Mouse (Mus musculus) embryonic fibroblast, embryonic 13.5 days (primary cell): ENCODE measurements at regions not wholly inside any gene's neighbourhood (a gene's known extent, or its start where the extent isn't known, plus 50 kb on each side); places are given as distances from the start of the nearest gene placed in this dataset.

ENCODE experiments used
- H3K27ac ChIP-seq: 2 replicates; pipeline ENCODE4 v1.5.1; 2012; ENCODE audit warnings: low read length, control low read depth, inconsistent platforms; ENCODE audit not compliant: insufficient read depth
- H3K4me1 ChIP-seq: 2 replicates; pipeline ENCODE4 v1.6.1; 2011; ENCODE audit warnings: low read length; ENCODE audit not compliant: control insufficient read depth, insufficient read depth
- H3K4me3 ChIP-seq: 2 replicates; pipeline ENCODE4 v1.5.1; 2011; ENCODE audit warnings: mild to moderate bottlenecking, control low read depth, low read length; ENCODE audit not compliant: insufficient read depth
- CTCF ChIP-seq: IDR thresholded peaks from 2 replicates; pipeline ENCODE4 v1.5.1; 2011; ENCODE audit warnings: mild to moderate bottlenecking, control low read depth, low read length, moderate library complexity, borderline replicate concordance; ENCODE audit not compliant: insufficient read depth
- POLR2A ChIP-seq: IDR thresholded peaks from 2 replicates; pipeline ENCODE4 v1.6.1; 2011; ENCODE audit warnings: low read depth, mild to moderate bottlenecking, control low read depth, low read length, moderate library complexity

DNA sequence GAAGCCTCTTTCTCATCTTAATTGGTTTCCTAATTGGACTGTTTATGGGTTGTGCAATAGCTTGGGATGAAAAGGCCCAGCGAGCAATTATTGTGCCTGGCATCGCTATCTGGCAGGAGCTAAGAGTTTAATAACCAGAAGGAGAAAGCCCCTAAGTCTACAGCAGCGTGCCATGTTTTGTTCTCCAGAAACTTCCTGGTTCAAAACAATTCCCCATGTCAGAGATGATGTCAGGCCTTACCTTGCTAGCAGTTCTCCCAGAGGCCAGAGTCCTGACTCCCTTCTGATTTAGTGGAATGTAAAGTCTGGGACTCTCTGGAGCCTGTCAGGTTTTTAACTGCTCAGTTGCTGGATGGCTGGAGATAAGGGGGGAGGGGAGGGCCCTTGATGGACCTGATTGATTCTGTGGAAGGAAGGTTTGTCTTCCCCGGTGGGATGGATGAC lies 190.1 kb upstream of the Irx5 start:
- TF ChIP-seq POLR2A, result no peak
- TF ChIP-seq CTCF, result no peak
- Histone ChIP-seq H3K4me1 (no peaks in the 10 kb centered on the region), H3K4me3 (no peak overlapping the region), H3K27ac (no peak overlapping the region)

- H3K4me3 ChIP-seq, result no peak overlapping the region
- TF ChIP-seq CTCF, result no peak
- TF ChIP-seq POLR2A, result no peak
- no peak overlapping the region for H3K27ac ChIP-seq
- no peaks in the 10 kb centered on the region for H3K4me1 ChIP-seq
Measured at GRCm38 (mm10) chr8:92165306-92165705, 192.1 kb upstream of the Irx5 start.

DNA sequence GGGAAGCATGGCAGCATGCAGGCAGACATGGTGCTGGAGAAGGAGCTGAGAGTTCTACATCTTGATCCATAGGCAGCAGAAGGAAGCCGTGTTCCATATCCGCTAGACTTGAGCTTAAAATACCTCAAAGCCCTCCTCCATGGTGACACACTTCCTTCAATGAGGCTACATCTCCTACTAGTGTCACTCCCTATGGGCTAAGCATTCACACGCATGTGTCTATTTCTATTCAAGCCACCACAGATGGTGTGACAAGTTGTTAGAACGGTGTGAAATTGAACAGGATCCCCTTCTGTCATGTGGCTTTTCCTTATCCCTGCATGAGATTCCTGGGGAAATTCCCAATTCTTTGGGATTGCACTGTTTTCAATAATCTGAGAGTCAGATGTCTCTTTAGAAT lies 192.9 kb upstream of the Irx5 start:
- no peaks in the 10 kb centered on the region for H3K4me1 ChIP-seq
- H3K27ac ChIP-seq, result no peak overlapping the region
- TF ChIP-seq CTCF (no peak), POLR2A (no peak)
- H3K4me3 ChIP-seq, result no peak overlapping the region

DNA sequence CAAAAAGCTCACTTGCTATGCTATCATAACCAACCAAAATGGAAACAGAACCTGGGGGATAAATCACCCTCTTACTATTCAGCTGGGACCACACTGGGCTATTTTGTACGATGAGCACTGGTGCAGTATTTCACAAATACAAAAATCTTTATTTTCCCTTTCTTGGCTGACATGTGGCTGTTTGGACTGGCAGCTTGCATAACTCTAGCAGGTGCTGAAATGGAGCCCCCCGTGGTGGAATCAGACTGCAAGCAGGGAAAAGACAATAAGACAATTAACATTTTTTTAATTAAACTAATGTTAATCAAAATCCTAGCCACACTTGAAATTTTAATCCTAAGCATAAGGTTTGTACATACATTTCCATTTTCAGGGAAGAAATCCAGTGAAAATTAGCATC lies 196.4 kb upstream of the Irx5 start:
- no peaks in the 10 kb centered on the region for H3K4me1 ChIP-seq
- H3K27ac ChIP-seq, result no peak overlapping the region
- no peak for TF ChIP-seq CTCF
- TF ChIP-seq POLR2A, result no peak
- no peak overlapping the region for H3K4me3 ChIP-seq

- no peak overlapping the region for H3K4me3 ChIP-seq
- H3K4me1 ChIP-seq, result no peaks in the 10 kb centered on the region
- H3K27ac ChIP-seq, result no peak overlapping the region
- TF ChIP-seq POLR2A, result no peak
- TF ChIP-seq CTCF, result no peak
Measured at GRCm38 (mm10) chr8:92158219-92158618, 199.2 kb upstream of the Irx5 start.

- Histone ChIP-seq H3K4me3 (no peak overlapping the region), H3K27ac (no peak overlapping the region), H3K4me1 (no peaks in the 10 kb centered on the region)
- TF ChIP-seq POLR2A, result no peak
- TF ChIP-seq CTCF, result no peak
Measured at GRCm38 (mm10) chr8:92152478-92152877, 204.9 kb upstream of the Irx5 start.

DNA sequence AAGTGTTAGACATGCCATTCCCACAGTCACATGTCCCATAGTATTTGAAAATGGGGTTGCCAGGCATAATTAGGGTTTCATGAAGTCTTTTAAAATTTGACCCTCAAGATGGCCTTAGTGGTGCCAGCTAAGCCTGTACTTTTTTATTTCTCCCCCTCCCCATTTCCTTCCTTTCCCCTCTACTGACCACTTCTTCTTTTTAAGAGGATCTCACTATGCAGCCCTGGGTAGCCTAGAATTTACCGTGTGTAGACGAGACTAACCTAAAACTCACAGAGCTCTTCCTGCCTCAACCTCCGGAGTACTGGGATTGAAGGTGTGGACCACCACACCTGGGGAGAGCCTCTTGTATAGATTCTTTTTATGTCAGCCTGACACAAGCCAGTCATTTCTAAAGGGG lies 209.8 kb upstream of the Irx5 start:
- H3K4me1 ChIP-seq, result no peaks in the 10 kb centered on the region
- TF ChIP-seq CTCF (no peak), POLR2A (no peak)

GRCm38 (mm10) chr8:92137091-92137882 lies 220.1 kb upstream of the Irx5 start:
- Histone ChIP-seq H3K27ac (no peak overlapping the region), H3K4me1 (0 out of 2 replicates have a peak, but pooled peaks cover 2% of the 10 kb centered on the region), H3K4me3 (no peak overlapping the region)
- no peak for TF ChIP-seq POLR2A
- no peak for TF ChIP-seq CTCF

More for the DNA sequence above, 209.8 kb upstream of the Irx5 start:
- Histone ChIP-seq H3K27ac (no peak overlapping the region), H3K4me3 (no peak overlapping the region)

GRCm38 (mm10) chr8:92136413-92136812 lies 221.0 kb upstream of the Irx5 start:
- TF ChIP-seq CTCF, result no peak
- no peak for TF ChIP-seq POLR2A
- no peak overlapping the region for H3K27ac ChIP-seq
- no peak overlapping the region for H3K4me3 ChIP-seq
- H3K4me1 ChIP-seq, result 0 out of 2 replicates have a peak, but pooled peaks cover 2% of the 10 kb centered on the region

GRCm38 (mm10) chr8:92134434-92134833 lies 223.0 kb upstream of the Irx5 start:
- TF ChIP-seq CTCF (no peak), POLR2A (no peak)
- no peak overlapping the region for H3K27ac ChIP-seq

More at GRCm38 (mm10) chr8:92134434-92134833, 223.0 kb upstream of the Irx5 start:
- Histone ChIP-seq H3K4me1 (0 out of 2 replicates have a peak, but pooled peaks cover 2% of the 10 kb centered on the region), H3K4me3 (no peak overlapping the region)
